Mouse (Mus musculus): ENCODE data around the gene Mfsd9.

DNA sequence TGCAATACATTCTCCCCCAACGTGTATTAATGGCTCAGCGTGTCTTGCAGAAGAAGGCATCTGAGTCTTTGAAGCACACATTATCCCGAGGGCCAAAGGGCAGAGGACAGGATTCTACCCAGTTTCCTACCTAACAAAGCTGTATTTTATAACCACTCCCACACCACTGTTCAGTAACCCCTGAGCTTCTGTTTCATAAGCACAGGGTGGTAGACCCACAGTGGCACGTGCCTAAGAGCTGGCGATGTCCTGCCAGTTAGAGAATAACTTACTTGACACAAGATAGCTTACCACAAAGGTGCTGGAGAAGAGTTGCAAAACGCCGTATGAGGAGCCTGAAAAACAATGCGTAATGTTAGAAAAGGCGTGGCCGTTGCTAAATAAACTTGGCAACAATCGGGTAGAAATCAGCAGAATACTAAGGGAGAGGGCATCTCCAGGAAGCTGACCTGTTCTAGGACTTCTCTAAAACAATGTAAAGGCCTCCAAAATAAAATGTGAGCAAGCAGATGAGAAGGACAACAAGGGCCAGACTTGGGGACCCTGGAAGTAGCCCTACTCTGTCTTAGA, 4.5 kb downstream of the Mfsd9 start:
- TF ChIP-seq GATA1 (IDR thresholded peaks at IDR 0.05; ENCODE audit: borderline replicate concordance, low read length) (no peak), FLI1 (IDR thresholded peaks at IDR 0.05; ENCODE audit: low read length) (no peak)
